Mouse (Mus musculus): ENCODE results near the gene Stard13. TPM values are rescaled to one million over a fixed set of nuclear protein-coding genes. Genes with fewer than 3 reads are reported as not detected.

Gene Stard13
- polyA plus RNA-seq, 1 experiment from 2014 or later: 17.8 TPM

- 56% methylated on average over 2 of the region's 2 CpGs for WGBS
- H3K36me3 ChIP-seq: no peaks in the 10 kb centered on the region
- no peak overlapping the region for H3K4me3 ChIP-seq (replicated peaks)
- peaks cover 8% of the 10 kb centered on the region; the same call in 1 of the 2 replicates for H3K4me1 ChIP-seq
- no peak overlapping the region for H3K9ac ChIP-seq
- H3K4me2 ChIP-seq: no peak overlapping the region
- H3K9me3 ChIP-seq: no peaks in the 10 kb centered on the region
- no peak overlapping the region for H3K27ac ChIP-seq
- no peak for ATAC-seq (ENCODE audit: insufficient read depth, low FRiP score, low read depth)
- no peaks in the 10 kb centered on the region for H3K27me3 ChIP-seq (replicated peaks)
Observed at GRCm38 (mm10) chr5:151192266-151192665, 41.4 kb downstream of the Stard13 start.

DNA sequence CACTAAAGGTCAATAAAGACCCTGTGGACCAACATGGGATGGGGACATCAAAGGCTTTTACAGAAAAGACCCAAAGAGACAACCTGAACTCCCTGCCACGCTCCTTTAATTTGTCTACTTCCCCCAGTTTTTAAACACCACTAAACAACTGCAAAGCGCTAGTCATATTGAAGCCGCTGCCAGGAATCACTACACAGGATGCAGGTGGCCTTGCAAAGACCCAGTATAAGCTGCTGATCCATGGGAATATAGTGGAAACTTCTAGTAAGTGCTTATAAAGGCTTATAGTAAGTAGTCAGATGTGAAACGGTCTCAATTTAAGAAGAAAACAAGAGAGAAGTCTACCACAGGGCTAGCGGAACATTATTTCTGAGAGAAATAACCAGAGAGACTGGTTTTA lies 42.9 kb downstream of the Stard13 start:
- Histone ChIP-seq H3K4me3 (replicated peaks) (no peak overlapping the region), H3K9me3 (no peaks in the 10 kb centered on the region), H3K4me2 (peak overlapping the region; percentile 79; the same call in 1 of the 2 replicates), H3K9ac (no peak overlapping the region), H3K27ac (no peak overlapping the region), H3K27me3 (replicated peaks) (no peaks in the 10 kb centered on the region), H3K4me1 (0 out of 2 replicates have a peak, but pooled peaks cover 2% of the 10 kb centered on the region), H3K36me3 (no peaks in the 10 kb centered on the region)
- 60% methylated on average over 5 of the region's 5 CpGs for WGBS
- ATAC-seq (ENCODE audit: insufficient read depth, low FRiP score, low read depth): no peak

DNA sequence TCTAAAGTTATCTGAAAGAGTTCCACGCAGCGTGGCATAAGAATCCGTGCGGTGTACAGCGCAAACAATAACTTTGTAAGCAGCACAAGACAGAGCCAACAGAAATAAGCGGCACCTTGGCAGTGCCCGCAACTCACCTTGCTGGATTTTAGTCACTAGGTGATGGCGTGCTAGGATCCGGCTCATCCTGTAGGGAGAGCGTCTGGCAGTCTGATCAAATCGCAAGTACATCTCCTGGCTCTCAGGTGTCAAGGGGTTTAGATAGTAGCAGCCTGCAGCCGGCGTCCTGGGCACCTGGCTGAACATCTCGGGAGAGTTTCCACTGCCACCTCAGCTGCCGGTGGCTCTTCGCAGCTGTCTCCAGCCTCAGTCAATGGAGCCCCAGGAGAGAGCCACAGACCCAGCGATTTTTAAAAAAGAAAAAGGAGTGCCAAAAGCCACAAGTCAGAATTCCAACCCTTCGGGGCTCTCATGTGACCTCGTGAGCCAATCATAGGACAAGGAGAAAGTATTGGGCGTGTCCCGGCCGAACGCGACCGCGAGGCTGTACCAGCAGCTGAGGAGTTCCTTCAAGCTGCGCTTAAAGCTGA lies 43.8 kb downstream of the Stard13 start:
- WGBS: 2% methylated on average over 27 of the region's 27 CpGs
- Histone ChIP-seq H3K27me3 (replicated peaks) (no peaks in the 10 kb centered on the region), H3K27ac (peak overlapping the region; percentile 36), H3K36me3 (no peaks in the 10 kb centered on the region), H3K4me3 (replicated peaks) (peak overlapping the region; percentile 60), H3K9me3 (no peaks in the 10 kb centered on the region), H3K4me2 (peak overlapping the region; percentile 79), H3K4me1 (0 out of 2 replicates have a peak, but pooled peaks cover 2% of the 10 kb centered on the region), H3K9ac (peak overlapping the region; percentile 21; the same call in 1 of the 2 replicates)
- peak; percentile 91 for ATAC-seq (ENCODE audit: insufficient read depth, low FRiP score, low read depth)

DNA sequence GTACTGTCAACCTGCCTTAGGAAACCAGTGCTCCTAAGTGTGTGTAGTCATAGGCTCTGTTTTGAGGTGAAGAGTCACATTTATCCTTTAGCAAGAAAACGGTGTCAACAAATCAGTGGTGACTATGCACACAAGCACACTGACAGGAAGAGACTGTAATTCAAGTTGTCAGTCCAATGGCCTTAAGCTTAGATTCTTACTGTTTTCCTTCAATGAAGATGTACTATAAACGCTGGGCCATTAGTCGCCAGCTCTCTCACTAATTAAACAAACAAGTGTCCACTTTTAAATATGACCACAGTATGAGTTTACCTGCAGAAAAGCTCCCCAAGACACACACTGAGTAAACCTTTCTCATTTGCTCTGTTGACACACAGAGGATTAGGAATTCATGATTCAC lies 44.3 kb downstream of the Stard13 start:
- H3K4me2 ChIP-seq: peak overlapping the region; percentile 79
- peak overlapping the region; percentile 36; the same call in 1 of the 2 replicates for H3K27ac ChIP-seq
- no peaks in the 10 kb centered on the region for H3K27me3 ChIP-seq (replicated peaks)
- peak overlapping the region; percentile 60 for H3K4me3 ChIP-seq (replicated peaks)
- no peaks in the 10 kb centered on the region for H3K36me3 ChIP-seq
- ATAC-seq (ENCODE audit: insufficient read depth, low FRiP score, low read depth): no peak
- 0 out of 2 replicates have a peak, but pooled peaks cover 2% of the 10 kb centered on the region for H3K4me1 ChIP-seq
- 8% methylated on average over 3 of the region's 3 CpGs for WGBS
- no peaks in the 10 kb centered on the region for H3K9me3 ChIP-seq
- H3K9ac ChIP-seq: peak overlapping the region; percentile 21; the same call in 1 of the 2 replicates

DNA sequence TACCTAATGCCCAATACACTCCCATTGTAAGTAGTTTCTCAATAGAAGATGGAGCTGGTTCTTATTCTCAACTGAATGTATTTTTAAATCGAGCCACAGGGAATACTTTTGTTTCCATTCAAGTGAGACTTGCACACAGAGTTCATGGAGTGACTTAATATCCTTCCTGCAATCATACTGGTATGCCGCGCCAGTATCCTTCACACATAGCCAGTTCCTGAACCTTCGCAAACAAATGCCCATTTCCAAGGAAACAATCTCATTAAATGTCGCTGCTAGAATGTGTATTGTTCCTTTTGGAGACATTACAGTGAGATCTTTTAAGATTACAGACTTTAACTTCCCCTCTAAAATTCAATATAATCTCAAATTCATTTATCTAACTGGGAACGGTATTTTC lies 45.0 kb downstream of the Stard13 start:
- Histone ChIP-seq H3K27ac (no peak overlapping the region), H3K36me3 (no peaks in the 10 kb centered on the region), H3K4me3 (replicated peaks) (no peak overlapping the region), H3K27me3 (replicated peaks) (no peaks in the 10 kb centered on the region), H3K9ac (no peak overlapping the region), H3K4me1 (0 out of 2 replicates have a peak, but pooled peaks cover 2% of the 10 kb centered on the region), H3K9me3 (no peaks in the 10 kb centered on the region), H3K4me2 (no peak overlapping the region; the same call in 1 of the 2 replicates)
- ATAC-seq (ENCODE audit: insufficient read depth, low FRiP score, low read depth): no peak
- WGBS: 67% methylated on average over 6 of the region's 6 CpGs

- Histone ChIP-seq H3K4me2 (no peak overlapping the region), H3K9ac (no peak overlapping the region), H3K36me3 (no peaks in the 10 kb centered on the region), H3K4me3 (replicated peaks) (no peak overlapping the region), H3K27ac (no peak overlapping the region), H3K4me1 (0 out of 2 replicates have a peak, but pooled peaks cover 2% of the 10 kb centered on the region), H3K9me3 (no peaks in the 10 kb centered on the region), H3K27me3 (replicated peaks) (no peaks in the 10 kb centered on the region)
- WGBS: 72% methylated on average over 11 of the region's 11 CpGs
- no peak for ATAC-seq (ENCODE audit: insufficient read depth, low FRiP score, low read depth)
Observed at GRCm38 (mm10) chr5:151187336-151187735, 46.3 kb downstream of the Stard13 start.

GRCm38 (mm10) chr5:151185286-151185856 lies 48.3 kb downstream of the Stard13 start:
- no peaks in the 10 kb centered on the region for H3K36me3 ChIP-seq
- no peak overlapping the region for H3K9ac ChIP-seq
- H3K9me3 ChIP-seq: no peaks in the 10 kb centered on the region
- WGBS: 63% methylated on average over 8 of the region's 8 CpGs
- no peaks in the 10 kb centered on the region for H3K4me1 ChIP-seq
- H3K27me3 ChIP-seq (replicated peaks): no peaks in the 10 kb centered on the region
- no peak overlapping the region for H3K4me3 ChIP-seq (replicated peaks)
- no peak overlapping the region for H3K4me2 ChIP-seq
- no peak for ATAC-seq (ENCODE audit: insufficient read depth, low FRiP score, low read depth)
- H3K27ac ChIP-seq: no peak overlapping the region

DNA sequence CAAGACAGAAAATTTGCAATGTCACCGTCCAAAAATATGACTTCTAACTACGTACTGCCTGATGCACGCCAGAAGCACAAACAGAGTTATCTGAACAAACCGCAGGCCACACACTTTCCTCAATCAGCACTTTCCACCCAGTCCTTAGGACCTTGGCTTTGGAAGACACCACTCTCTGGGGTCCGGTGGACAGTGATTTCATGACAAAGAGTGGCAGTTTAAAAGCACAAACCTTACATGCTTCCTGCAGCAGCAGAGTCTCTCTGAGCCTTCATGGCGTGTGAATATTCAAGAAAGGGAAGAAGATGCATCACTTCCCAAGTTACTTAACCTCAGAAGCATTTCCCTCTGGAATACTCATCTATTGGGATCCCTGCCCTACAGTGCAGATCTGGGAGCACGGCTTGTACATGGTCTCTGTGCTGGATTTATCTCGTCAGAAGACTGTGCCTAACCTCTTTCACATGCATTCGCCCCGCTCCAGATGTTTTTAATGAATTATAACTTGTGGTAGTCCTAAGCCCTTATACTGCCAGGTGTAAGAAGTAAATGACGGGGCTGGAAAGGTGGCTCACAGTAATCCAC lies 49.9 kb downstream of the Stard13 start:
- Histone ChIP-seq H3K4me3 (replicated peaks) (no peak overlapping the region), H3K4me2 (no peak overlapping the region), H3K36me3 (no peaks in the 10 kb centered on the region), H3K27ac (no peak overlapping the region), H3K4me1 (no peaks in the 10 kb centered on the region), H3K9ac (no peak overlapping the region), H3K27me3 (replicated peaks) (no peaks in the 10 kb centered on the region), H3K9me3 (no peaks in the 10 kb centered on the region)
- no peak for ATAC-seq (ENCODE audit: insufficient read depth, low FRiP score, low read depth)
- WGBS: 78% methylated on average over 11 of the region's 11 CpGs

- Histone ChIP-seq H3K4me1 (0 out of 2 replicates have a peak, but pooled peaks cover 3% of the 10 kb centered on the region), H3K27ac (no peak overlapping the region), H3K9me3 (no peaks in the 10 kb centered on the region), H3K4me3 (replicated peaks) (no peak overlapping the region), H3K4me2 (no peak overlapping the region), H3K27me3 (replicated peaks) (no peaks in the 10 kb centered on the region), H3K9ac (no peak overlapping the region), H3K36me3 (no peaks in the 10 kb centered on the region)
- ATAC-seq (ENCODE audit: insufficient read depth, low FRiP score, low read depth): no peak
- 87% methylated on average over 8 of the region's 8 CpGs for WGBS
Observed at GRCm38 (mm10) chr5:151181288-151181687, 52.3 kb downstream of the Stard13 start.

- H3K9ac ChIP-seq: no peak overlapping the region
- H3K4me1 ChIP-seq: 0 out of 2 replicates have a peak, but pooled peaks cover 6% of the 10 kb centered on the region
- no peak overlapping the region for H3K4me2 ChIP-seq
- 56% methylated on average over 9 of the region's 9 CpGs for WGBS
- no peak for ATAC-seq (ENCODE audit: insufficient read depth, low FRiP score, low read depth)
- no peaks in the 10 kb centered on the region for H3K9me3 ChIP-seq
- no peaks in the 10 kb centered on the region for H3K27me3 ChIP-seq (replicated peaks)
- no peak overlapping the region for H3K4me3 ChIP-seq (replicated peaks)
- H3K27ac ChIP-seq: no peak overlapping the region
- H3K36me3 ChIP-seq: no peaks in the 10 kb centered on the region
Observed at GRCm38 (mm10) chr5:151180176-151180785, 53.4 kb downstream of the Stard13 start.

- H3K9me3 ChIP-seq: no peaks in the 10 kb centered on the region
- no peaks in the 10 kb centered on the region for H3K36me3 ChIP-seq
- H3K9ac ChIP-seq: no peak overlapping the region
- no peak for ATAC-seq (ENCODE audit: insufficient read depth, low FRiP score, low read depth)
- no peak overlapping the region for H3K4me2 ChIP-seq
- peaks cover 11% of the 10 kb centered on the region; the same call in 1 of the 2 replicates for H3K4me1 ChIP-seq
- H3K27me3 ChIP-seq (replicated peaks): no peaks in the 10 kb centered on the region
- no peak overlapping the region for H3K4me3 ChIP-seq (replicated peaks)
- no peak overlapping the region for H3K27ac ChIP-seq
- 86% methylated on average over 3 of the region's 3 CpGs for WGBS
Observed at GRCm38 (mm10) chr5:151177171-151177570, 56.5 kb downstream of the Stard13 start.

- H3K9ac ChIP-seq: no peak overlapping the region
- no peaks in the 10 kb centered on the region for H3K36me3 ChIP-seq
- peak; percentile 88 for ATAC-seq (ENCODE audit: insufficient read depth, low FRiP score, low read depth)
- peak overlapping the region; percentile 68 for H3K27ac ChIP-seq
- WGBS: 44% methylated on average over 4 of the region's 4 CpGs
- no peaks in the 10 kb centered on the region for H3K27me3 ChIP-seq (replicated peaks)
- H3K4me1 ChIP-seq: peaks cover 11% of the 10 kb centered on the region; the same call in 1 of the 2 replicates
- no peaks in the 10 kb centered on the region for H3K9me3 ChIP-seq
- H3K4me3 ChIP-seq (replicated peaks): no peak overlapping the region
- no peak overlapping the region for H3K4me2 ChIP-seq
Observed at GRCm38 (mm10) chr5:151175897-151176313, 57.7 kb downstream of the Stard13 start.

All from stomach, embryonic 15.5 days (tissue).